Mouse (Mus musculus): Measurements from ENCODE around the gene Phospho2.
"Not testable (repeated sequence)": the region's sequence is repeated elsewhere in the genome, so short reads cannot be mapped to it uniquely, and the experiment has no call there.

Gene Phospho2

DNA sequence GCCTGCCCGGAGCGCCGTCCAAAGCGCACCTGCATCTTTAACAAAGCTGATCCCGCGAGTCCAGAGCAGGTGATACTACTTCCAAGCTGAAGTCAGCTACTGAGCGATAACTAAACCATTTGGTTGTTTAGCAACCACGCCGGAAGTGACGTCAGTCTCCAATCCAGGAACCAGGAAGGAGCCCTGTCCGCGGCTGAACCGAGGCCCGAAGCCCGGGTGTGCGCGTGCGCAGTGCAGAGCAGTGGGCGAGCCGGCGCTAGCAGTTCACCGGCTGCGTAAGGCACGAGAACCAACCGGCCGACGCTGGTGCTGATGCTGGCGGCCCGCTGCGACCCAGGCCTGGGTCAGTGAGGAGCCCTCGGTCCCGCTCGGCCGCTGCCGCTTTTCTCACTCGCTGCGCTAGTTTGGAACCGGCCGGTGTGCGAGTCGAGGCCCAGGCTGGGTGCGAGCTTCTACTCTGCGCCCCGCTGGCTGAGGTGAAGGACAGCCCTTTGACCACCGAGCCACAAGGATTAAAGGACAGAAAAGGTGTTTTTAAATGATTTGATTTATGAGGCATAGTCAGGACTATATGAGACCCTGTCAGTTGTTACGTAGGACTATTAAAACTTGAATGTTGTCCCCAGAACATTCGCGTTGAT is at the start of gene Phospho2, which contains the start of gene Ccdc173:
Gene Phospho2, plus strand, starts transcription at position 195 of the 641 bp plus-strand sequence.
Gene Ccdc173, minus strand, starts transcription at position 147 of the 641 bp plus-strand sequence.
- peak; percentile 96 for DNase-seq (ENCODE audit: extremely low spot score, low read depth, low spot score)

DNA sequence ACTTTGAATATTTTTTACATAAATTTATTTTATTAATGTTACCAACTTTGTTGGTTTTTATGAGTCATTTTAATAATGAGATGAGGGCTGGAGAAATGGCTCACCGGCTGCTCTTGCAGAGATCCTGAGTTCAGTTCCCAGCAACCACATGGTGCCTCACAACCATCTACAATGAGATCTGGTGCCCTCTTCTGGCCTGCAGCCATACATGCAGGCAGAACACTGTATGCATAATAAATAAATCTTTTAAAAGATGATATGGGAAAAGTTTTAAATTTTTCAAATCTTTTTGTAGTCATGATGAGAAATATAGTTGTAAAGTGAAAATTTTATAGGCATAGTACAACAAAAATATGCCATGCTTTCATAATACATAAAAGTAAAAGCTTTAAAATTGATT is 44.3 kb upstream of the Phospho2 start:
- no peak for DNase-seq (ENCODE audit: extremely low spot score, low read depth, low spot score)

DNA sequence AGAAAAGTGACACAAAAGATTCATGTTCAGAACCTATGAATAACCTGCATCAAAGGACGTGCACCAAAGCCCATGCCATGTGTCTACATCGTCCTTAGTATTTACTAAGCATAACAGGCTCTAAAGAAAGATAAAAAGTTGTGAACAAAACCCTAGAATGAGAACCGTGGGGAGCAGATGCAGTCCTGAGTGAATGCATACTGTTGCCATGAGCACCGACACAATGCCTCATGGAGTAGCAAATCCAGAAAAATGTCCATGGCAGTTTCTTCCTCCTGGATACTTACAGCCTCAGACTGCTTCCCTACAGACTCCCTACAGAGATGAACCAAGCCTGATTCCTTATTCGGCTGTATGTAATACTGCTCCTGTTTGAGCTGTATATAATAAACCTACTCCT is 28.4 kb upstream of the Phospho2 start:
- DNase-seq (ENCODE audit: extremely low spot score, low read depth, low spot score) = no peak

DNA sequence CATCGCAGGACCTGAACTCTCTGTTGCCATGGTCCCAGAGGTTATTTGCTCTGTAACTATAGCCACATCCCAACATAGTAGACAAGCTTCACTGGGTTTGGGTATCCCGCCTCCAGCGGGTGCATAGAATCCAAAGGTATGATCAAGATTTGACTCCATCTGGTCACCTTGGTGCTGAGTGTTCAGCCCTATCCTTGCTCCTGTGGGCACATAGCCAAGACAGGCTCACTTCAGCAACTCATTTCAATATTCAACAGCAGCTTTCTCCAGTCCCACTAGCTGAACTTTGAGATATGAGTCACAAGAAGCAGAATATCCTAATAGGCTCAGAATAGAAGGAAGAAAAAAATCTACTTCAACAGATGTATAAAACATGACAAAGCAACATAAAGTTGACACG is 26.1 kb upstream of the Phospho2 start:
- no peak for DNase-seq (ENCODE audit: extremely low spot score, low read depth, low spot score)

DNA sequence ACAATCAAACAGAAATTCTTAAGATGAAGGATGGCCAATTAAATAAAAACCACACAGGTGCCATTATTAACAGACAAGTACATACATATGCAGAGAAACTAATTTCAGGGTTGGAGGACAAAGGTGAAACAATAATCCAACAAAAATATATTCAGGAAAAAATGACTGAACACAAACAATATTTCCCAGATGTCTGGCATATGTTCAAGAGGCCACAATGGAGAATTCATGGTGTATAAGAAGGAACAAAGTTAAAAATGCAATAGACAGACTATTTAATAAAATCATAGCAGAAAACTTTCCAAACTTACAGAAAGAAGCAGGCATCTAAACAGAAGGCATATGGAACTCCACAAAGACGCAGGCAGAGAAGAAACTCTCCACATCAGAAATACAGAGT is 24.7 kb upstream of the Phospho2 start:
- DNase-seq (ENCODE audit: extremely low spot score, low read depth, low spot score) = no peak

DNA sequence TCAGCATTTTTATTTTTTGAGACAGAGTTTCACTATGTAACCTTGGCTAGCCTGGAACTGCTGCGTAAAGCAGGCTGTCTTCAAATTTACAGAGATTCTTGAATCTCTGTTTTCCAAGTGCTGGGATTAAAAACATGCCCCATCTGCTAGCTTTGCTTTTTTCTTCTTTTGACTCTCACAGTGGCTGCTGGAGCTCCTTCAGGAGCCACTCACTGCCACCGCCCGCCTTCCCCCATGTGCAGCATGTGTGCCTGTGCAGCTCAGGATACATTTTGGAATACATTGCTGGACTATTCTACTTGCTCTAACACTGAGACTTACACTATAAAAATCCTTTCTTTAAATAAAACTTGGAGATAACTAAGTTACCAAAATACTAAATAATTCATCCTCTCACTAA is 16.1 kb upstream of the Phospho2 start:
- no peak for DNase-seq (ENCODE audit: extremely low spot score, low read depth, low spot score)

DNA sequence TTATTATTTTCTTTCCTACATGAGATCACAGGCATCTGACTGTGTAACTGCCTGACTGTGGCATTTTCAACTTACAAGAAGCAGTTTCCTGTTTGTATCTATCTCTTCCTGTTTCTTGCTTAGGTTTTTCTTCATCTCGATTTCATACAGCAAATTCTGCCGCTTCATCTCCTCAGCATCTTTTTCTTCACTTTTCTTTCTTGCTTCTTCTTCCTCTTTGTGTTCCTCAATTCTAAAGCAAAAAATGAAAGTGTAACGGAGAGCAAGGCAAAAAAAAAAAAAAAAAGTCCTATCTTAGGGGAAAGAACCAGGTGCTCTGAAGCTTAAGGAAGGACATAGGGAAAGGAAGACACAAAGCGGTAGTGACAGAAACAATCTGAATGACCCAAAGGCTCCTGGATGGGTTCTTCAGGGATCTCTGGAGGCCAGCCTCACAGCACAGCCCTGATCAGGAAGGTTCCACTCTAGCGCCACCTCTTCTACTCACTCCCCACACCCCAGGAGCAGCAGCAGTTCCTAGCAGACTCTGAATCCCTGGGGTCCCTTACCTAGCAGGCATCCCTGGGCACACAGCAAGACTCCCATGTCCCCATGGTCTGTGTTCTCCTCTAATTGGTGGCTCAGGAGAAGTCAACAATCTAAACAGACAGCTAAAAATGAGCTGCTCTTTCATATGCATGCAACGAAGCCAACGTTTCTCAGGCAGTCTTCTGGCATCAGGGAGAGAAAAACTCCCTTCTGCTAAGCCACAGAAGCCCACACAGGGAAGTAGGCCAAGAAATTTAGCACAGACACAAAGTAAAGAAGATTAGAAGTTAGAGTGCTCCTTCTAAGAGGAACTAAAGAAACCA is 11.2 kb upstream of the Phospho2 start:
- DNase-seq (ENCODE audit: extremely low spot score, low read depth, low spot score) = no peak

DNA sequence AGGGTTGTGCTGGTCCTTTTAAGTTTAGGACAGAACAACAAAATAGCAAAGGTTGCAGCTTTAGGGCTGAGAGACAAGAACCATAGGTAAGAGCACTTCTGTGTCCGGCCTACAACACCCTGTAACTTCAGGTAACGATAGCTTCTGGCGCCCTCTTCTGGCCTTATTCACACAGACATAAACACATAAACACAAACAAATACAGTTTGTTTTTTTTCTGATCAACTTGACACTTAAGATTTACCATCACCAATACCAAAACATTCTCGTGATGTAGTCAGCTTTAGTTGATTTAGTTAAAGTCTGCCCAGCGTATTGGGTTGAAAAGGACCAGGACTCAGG is 10.6 kb upstream of the Phospho2 start:
- DNase-seq (ENCODE audit: extremely low spot score, low read depth, low spot score) = no peak

DNA sequence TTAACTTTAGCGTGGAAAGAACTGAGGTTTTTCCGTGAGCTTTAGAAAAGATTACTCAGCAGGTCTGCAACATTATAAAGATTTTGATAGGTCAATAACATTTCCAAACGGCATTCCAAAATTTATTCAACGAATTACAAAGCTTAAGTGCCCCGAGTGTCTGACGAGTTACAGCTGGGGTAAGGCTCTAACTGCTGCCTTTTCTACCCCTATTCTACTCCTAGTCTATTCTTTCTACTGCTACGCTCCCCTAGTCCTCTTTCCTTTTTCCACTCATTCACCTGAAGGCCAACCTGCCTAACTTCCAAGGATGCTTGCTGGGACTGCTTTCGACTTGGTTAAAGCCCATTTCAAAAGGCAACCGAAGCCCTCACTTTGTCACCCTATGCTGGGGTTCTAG is 449 bp upstream of the Phospho2 start:
- DNase-seq (ENCODE audit: extremely low spot score, low read depth, low spot score) = no peak

DNA sequence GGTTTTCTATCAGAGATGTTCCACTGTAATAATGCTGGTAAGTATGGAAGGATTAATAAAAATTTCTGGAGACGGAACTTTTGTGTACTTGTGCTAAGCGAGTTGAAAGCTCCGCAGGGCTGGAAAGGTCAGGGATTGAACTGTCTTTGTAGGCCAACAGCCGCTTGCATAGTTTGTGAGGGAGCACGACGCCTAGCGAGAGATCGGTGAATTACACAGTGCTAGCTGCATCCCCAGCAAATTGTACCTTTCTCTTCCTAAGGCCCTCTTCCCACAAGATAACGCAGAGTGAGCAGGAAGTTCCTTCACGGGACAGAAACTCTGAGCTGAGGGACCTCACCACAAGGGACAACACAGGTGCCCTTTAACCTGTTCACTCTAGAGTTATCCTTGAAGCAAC is 862 bp downstream of the Phospho2 start:
- DNase-seq (ENCODE audit: extremely low spot score, low read depth, low spot score) = peak; percentile 95

DNA sequence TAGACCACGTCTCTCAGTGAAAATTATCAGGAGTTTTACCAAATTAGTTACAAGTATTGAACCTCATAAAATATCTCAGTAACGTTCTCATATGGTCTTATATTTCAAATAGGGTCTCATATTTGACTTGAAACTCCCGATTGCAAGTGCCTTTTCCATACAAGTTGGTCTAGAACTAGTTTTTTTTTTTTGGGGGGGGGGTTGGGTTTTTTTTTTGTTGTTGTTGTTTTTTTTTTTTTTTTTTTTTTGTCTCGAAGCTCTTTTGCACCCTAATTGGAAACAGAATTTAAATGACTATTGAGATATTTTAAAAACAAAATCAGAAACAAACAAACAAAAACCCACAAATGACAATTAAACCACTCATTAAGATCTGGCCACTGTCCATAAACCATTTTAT is 1.3 kb downstream of the Phospho2 start:
- DNase-seq (ENCODE audit: extremely low spot score, low read depth, low spot score) = no peak

DNA sequence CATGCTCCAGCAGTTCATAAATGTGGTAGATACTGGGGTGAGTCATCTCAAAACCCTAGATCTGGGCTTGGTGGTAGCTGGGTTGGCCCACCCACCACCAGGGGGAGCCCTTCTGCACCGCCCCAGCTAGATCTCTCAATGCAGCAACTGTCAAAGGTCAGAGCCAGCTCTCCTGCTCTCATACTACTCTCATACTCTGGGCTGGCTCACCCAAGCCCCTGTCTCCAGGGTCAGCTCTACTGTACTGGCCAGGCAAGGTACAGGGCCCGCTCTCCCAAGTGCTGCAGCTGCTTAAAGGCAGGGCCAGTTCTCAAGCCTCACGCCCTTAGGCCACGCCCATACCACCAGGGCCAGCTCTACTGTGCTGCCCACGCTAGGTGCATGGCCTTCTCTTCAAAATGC is 13.5 kb downstream of the Phospho2 start:
- no peak for DNase-seq (ENCODE audit: extremely low spot score, low read depth, low spot score)

DNA sequence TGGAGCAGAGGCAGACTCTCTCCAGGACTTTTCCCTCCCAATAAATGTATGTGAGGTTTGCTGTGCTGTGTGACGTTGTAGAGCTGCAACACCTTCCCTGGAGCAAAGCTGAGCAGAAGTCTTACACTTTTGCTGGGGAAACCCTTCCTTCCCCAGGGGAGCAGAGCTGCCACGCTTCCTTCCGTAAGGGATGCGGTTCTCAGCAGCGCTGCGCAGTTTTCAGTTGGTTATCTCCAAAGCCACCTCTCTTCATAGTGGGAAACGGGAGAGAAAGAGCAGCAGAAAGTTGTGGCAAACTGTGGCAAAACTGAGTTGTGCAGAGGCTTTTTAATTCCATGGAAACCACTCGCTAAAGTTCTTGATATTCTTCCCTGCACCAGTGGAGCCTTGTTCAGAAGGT is 14.3 kb downstream of the Phospho2 start:
- no peak for DNase-seq (ENCODE audit: extremely low spot score, low read depth, low spot score)

DNA sequence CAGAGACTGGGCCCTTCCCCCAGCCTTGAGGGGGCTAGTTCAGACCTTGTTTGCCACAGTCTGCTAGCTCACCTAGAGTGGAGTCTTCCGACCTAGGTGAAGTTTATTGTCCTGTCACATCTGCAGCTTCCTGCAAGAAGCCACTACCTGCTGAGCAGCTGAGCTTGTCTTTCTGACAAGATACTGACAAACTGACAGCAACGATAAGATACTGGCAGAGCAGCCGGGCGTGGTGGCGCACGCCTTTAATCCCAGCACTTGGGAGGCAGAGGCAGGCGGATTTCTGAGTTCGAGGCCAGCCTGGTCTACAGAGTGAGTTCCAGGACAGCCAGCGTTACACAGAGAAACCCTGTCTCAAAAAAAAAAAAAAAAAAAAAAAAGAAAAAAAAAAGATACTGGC is 15.2 kb downstream of the Phospho2 start:
- DNase-seq (ENCODE audit: extremely low spot score, low read depth, low spot score) = not testable (repeated sequence)

DNA sequence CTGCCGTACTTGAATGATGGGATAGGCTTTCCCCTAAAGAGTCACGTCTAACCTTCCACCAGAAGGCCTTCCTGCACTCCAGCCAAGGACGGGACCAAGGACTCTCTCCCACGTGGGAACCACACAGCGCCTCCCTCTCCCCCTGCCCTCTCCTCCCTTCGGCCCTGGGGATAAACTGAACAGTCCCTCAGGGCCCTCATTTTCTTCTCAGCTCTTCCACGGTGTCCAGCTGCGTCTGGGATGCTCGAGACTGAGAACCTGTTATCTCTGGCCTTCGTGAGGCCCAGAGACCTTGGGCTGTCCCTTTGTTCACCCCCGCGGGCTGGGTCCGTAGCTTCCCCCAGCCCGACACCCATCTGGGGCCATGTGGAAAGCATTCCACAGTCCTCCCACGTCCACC is 20.7 kb downstream of the Phospho2 start:
- no peak for DNase-seq (ENCODE audit: extremely low spot score, low read depth, low spot score)

DNA sequence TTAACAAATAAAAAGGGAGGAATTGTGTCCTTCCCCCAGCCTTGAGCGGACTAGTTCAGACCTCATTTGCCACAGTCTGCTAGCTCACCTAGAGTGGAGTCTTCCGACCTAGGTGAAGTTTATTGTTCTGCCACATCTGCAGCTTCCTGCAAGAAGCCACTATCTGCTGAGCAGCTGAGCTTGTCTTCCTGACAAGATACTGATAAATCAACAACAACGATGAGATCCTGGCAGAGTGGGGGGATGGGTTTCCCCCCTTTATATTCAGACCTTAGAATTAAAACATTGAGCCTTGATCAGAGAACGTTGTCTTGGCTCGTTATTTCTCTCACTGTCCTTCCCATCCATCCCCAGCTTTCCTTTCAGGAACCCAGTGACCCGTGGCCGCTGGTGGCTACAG is 21.9 kb downstream of the Phospho2 start:
- DNase-seq (ENCODE audit: extremely low spot score, low read depth, low spot score) = not testable (repeated sequence)

DNA sequence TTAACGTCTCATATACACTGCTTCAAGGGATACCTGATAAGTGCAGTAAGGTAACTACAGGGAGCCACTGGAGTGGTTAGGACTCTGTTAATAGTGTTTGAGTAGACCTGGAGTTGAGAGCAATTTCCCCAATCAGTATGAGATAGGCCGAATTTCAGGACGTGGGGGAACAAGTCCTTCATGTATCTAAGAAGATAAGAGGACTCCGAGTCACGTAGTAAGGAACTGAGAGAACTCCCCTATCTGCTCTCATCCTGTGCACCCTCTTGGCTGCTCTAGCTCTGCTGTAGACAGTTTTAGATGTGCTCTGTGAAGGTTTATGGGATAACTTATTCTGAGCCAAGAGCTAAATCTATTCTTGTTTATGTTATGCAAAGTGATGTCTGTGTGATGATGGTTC is 27.2 kb downstream of the Phospho2 start:
- no peak for DNase-seq (ENCODE audit: extremely low spot score, low read depth, low spot score)

DNA sequence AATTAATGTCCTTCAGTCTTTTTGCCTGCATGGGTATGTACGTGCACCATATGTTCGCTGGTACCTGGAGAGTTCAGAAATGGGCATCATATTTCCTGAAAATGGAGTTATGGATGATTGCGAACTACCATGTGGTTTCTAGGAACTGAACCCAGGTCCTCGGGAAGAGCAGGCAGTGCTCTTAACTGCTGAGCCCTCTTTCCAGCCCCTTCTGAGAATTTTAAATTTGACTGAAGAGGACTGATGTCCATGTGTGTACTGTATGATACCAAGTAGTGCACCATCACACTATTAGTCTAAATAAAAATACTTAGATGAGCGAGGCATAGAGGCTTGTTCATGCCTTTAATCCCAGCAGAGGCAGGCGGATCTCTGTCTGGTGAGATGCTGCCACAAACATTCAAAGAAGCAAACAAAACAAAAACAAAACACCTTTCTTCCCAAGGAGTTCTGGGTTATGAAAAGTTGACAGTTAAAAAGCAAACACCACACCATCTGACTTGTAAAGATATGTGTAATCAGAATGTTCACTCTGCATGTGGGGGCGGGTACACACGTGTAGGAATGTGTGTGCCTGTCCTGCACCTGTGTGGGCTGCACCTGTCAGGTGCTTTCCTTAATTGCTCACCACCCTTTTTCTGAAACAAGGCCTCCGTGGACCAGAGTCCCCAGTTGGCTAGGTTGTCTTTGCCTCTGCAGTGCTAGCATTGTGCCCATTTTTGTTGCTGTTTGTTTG is 29.1 kb downstream of the Phospho2 start:
- no peak for DNase-seq (ENCODE audit: extremely low spot score, low read depth, low spot score)

DNA sequence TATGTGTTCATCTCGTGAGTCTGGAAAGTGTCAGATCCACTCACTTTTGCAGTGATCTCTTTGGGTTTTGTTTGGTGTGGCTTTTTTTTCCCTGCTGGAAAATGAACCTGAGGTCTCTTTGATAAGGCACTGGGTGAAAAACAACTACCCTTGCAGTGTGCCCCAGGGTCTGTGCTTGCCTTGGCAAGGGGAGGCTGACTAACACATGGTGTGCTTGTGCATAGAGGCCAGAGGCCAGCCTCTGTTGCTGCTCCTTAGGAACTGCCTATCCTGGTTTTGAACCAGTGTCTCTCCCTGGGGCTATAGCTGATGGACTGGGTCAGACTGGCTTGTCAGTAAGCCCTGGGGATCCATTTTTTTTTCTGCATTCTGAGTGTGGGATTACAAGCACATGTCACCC is 30.8 kb downstream of the Phospho2 start:
- no peak for DNase-seq (ENCODE audit: extremely low spot score, low read depth, low spot score)

DNA sequence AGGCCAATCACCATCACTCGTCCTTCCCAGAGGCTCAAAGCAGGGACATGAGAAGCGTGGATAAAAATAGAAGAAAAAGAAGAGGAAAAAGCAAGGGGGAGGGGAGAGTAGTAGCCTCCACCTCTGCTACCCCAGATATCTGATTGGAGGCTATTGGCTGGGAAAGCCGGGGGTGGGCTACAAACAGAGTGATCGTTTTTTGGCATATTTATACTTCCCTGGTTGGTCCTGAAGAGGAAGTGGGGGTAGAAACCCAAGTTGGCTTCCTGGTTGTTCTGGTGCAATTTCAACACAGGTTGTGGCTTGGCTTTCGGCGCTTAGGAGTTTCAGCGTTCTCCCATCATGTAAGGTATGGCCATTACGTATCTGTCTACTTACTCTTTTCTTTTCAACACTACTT is 32.3 kb downstream of the Phospho2 start, which contains the start of gene Klhl23:
Gene Klhl23, plus strand, starts transcription at position 234 of the 400 bp plus-strand sequence.
- no peak for DNase-seq (ENCODE audit: extremely low spot score, low read depth, low spot score)

DNA sequence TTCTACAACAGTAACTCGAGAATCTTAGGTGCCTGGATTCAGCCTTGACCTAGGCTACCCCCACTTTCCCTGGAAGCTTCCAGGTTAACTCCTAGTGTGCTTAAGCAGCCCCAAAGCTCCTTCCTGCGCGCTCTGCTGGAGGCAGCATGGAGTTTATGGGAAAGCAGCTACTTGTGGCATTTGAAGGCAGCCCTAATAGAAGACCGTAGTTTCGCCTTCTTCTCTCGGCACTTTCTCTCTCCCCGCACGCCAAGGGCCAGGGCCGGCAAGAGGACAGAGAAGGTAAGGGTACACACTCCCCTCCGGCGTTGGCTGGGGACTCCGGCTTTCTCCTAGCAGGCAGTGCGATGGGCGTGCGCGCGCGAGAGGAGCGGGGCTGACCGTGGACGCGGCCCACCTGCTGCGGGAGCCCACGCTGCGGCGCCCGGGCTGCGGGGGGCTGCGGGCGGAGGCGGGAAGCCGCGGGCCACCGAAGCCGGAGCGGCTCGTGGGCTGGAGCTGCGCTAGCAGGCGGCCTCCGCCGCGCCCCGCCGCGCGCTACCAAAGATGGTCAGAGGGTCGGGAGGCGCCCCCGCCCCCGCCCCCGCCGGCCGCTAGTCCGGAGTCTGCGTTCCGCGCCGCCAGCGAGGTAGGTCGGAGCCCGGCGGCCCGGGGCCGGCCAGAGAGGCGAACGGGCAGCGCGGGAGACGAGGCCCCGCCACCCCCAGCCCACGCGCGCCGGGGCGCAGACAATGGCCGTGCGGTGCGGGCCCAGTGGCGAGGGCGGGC is 33.1 kb downstream of the Phospho2 start:
- peak; percentile 50 for DNase-seq (ENCODE audit: extremely low spot score, low read depth, low spot score)
